Mouse (Mus musculus): ENCODE results near the gene Dnajc19. TPM values are rescaled to one million over a fixed set of nuclear protein-coding genes. Genes with fewer than 3 reads are reported as not detected.

Dnajc19 gene
- total and polyA plus RNA-seq, 3 experiments = 143 to 166 TPM; not detected in 1

GRCm38 (mm10) chr3:34081929-34082328 is 808 bp upstream of the Dnajc19 start:
- Histone ChIP-seq H3K4me1 (ENCODE audit: control insufficient read depth in 1 of 2, insufficient read depth in 2 of 2, low read length in 2 of 2) (peaks cover 10 to 20% of the 10 kb centered on the region in 2 experiments), H3K9ac (ENCODE audit: control insufficient read depth, low read depth, low read length, poor library complexity, severe bottlenecking) (peak overlapping the region; percentile 73), H3K79me2 (ENCODE audit: control insufficient read depth, insufficient read depth, low read length, poor library complexity) (peaks cover 6% of the 10 kb centered on the region), H3K9me3 (replicated peaks; ENCODE audit: insufficient read depth, low read length) (no peaks in the 10 kb centered on the region), H3K36me3 (ENCODE audit: control insufficient read depth in 1 of 2, insufficient read depth in 2 of 2, low read length in 2 of 2) (peaks cover 5 to 27% of the 10 kb centered on the region in 2 experiments; a peak in 3 of 4 replicates), H3K27ac (ENCODE audit: control insufficient read depth, low read depth, low read length) (peak overlapping the region; percentile 72), H3K4me3 (ENCODE audit: control insufficient read depth in 1 of 2, insufficient read depth in 1 of 2, low read depth in 2 of 2, low read length in 2 of 2) (peak overlapping the region in 1 of 2 experiments; percentile 67; a peak in 2 of 4 replicates), H3K27me3 (ENCODE audit: control insufficient read depth in 1 of 2, insufficient read depth in 2 of 2, low read length in 2 of 2) (no peaks in the 10 kb centered on the region)
- DNase-seq (ENCODE audit: low read depth, low spot score) = peak; percentile 73
- TF ChIP-seq GABPA (IDR thresholded peaks at IDR 0.05; ENCODE audit: low read depth, low read length) (no peak), TBP (IDR thresholded peaks at IDR 0.05; ENCODE audit: low read depth, low read length) (peak; percentile 79), CHD2 (IDR thresholded peaks at IDR 0.05; ENCODE audit: low read length) (no peak), CHD1 (IDR thresholded peaks at IDR 0.05; ENCODE audit: low read depth, low read length) (no peak), SIN3A (IDR thresholded peaks at IDR 0.05; ENCODE audit: low read length) (no peak), MAX (IDR thresholded peaks at IDR 0.05; ENCODE audit: low read length) (no peak), MEF2A (IDR thresholded peaks at IDR 0.05; ENCODE audit: extremely low read depth, insufficient replicate concordance, low read depth, low read length, poor library complexity, severe bottlenecking) (no peak), RCOR1 (IDR thresholded peaks at IDR 0.05; ENCODE audit: low read depth, low read length) (0 out of 2 replicates have a peak, but pooled peaks have one; percentile 38), TAL1 (IDR thresholded peaks at IDR 0.05; ENCODE audit: low read length) (0 out of 2 replicates have a peak, but pooled peaks have one; percentile 12), GATA1 (IDR thresholded peaks at IDR 0.05; ENCODE audit: low read depth, low read length) (peak; percentile 51; the same call in 1 of the 2 replicates), TCF12 (IDR thresholded peaks at IDR 0.05; ENCODE audit: low read depth, low read length) (peak; percentile 38; the same call in 1 of the 2 replicates), NELFE (IDR thresholded peaks at IDR 0.05; ENCODE audit: low read depth, low read length) (no peak), RAD21 (IDR thresholded peaks at IDR 0.05; ENCODE audit: low read depth, low read length) (no peak), MAFK (IDR thresholded peaks at IDR 0.05; ENCODE audit: borderline replicate concordance, low read depth, low read length) (0 out of 2 replicates have a peak, but pooled peaks have one; percentile 14), BHLHE40 (IDR thresholded peaks at IDR 0.05; ENCODE audit: borderline replicate concordance, low read depth, low read length) (no peak), ETS1 (IDR thresholded peaks at IDR 0.05; ENCODE audit: low read depth, low read length) (peak; percentile 51; the same call in 1 of the 2 replicates), EP300 (IDR thresholded peaks at IDR 0.05; ENCODE audit: low read depth in 1 of 2, low read length in 2 of 2) (peak; percentile 29 to 66; a peak in 3 of 4 replicates)

DNA sequence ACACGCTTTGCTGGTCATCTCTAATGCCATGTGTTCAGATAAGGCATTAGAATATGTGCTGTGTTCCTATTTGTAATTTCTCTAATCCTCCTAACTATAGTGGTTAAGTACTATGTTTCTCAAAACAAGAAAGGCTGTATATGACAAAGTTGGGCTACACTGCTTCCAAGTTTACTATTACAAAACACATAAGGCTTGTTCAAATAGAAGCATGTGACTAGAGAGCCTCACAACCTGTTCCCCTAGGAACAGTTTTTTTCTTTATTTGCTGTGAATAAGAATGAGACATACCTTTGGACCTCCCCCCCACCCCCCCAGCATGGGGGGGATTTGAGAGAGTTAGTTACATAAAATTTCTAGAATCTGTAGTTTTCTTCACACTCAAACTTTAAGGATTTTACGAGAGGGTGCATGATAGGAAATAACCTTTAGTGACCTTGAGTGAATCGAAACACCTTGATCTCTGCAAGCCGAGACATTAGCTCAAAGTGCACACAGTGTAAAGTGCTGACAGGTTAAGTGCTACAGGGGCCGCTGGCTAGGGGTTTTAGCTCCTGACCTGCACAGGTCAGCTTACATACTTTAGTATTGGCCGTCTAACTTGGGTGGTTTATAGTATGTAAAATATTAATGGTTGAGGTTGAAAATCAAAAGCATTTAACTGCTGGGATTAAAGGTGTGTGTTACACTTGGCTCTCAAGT is 4.9 kb downstream of the Dnajc19 start:
- peak in 1 of 2 experiments; percentile 28; a peak in 1 of 4 replicates for TF ChIP-seq POLR2A (IDR thresholded peaks at IDR 0.05; ENCODE audit: control insufficient read depth in 1 of 2, insufficient read depth in 1 of 2, low read depth in 1 of 2, low read length in 2 of 2, poor library complexity in 1 of 2)
- TF ChIP-seq MYC (IDR thresholded peaks at IDR 0.05; ENCODE audit: low read depth, low read length) = no peak
- TF ChIP-seq ZMIZ1 (IDR thresholded peaks at IDR 0.05; ENCODE audit: low read depth, low read length) = 0 out of 2 replicates have a peak, but pooled peaks have one; percentile 40
- H3K36me3 ChIP-seq (ENCODE audit: control insufficient read depth in 1 of 2, insufficient read depth in 2 of 2, low read length in 2 of 2) = peaks cover 8 to 10% of the 10 kb centered on the region in 2 experiments; a peak in 3 of 4 replicates
- no peaks in the 10 kb centered on the region for H3K9me3 ChIP-seq (replicated peaks; ENCODE audit: insufficient read depth, low read length)
- no peak overlapping the region for H3K9ac ChIP-seq (ENCODE audit: control insufficient read depth, low read depth, low read length, poor library complexity, severe bottlenecking)
- DNase-seq (ENCODE audit: low read depth, low spot score) = no peak
- no peaks in the 10 kb centered on the region for H3K27me3 ChIP-seq (ENCODE audit: control insufficient read depth in 1 of 2, insufficient read depth in 2 of 2, low read length in 2 of 2)
- 0 out of 4 replicates have a peak, but pooled peaks cover 2 to 3% of the 10 kb centered on the region in 2 experiments for H3K4me1 ChIP-seq (ENCODE audit: control insufficient read depth in 1 of 2, insufficient read depth in 2 of 2, low read length in 2 of 2)
- H3K27ac ChIP-seq (ENCODE audit: control insufficient read depth, low read depth, low read length) = no peak overlapping the region
- H3K79me2 ChIP-seq (ENCODE audit: control insufficient read depth, insufficient read depth, low read length, poor library complexity) = peaks cover 6% of the 10 kb centered on the region
- H3K4me3 ChIP-seq (ENCODE audit: control insufficient read depth in 1 of 2, insufficient read depth in 1 of 2, low read depth in 2 of 2, low read length in 2 of 2) = no peak overlapping the region
